Mouse (Mus musculus) liver, adult 2 months (tissue): ENCODE measurements around the gene Pkd1.

Experiments
- CTCF ChIP-seq: fragments of 200-500 bp; IDR thresholded peaks from 2 replicates; pipeline ENCODE4 v1.5.1; 2011; ENCODE audit warnings: low read depth, low read length, control low read depth
- POLR2A ChIP-seq: fragments of 200-500 bp; IDR thresholded peaks from 2 replicates; pipeline ENCODE4 v1.6.1; 2011; ENCODE audit warnings: low read length, control low read depth; ENCODE audit not compliant: insufficient read depth; ENCODE audit errors: extremely low read depth

DNA sequence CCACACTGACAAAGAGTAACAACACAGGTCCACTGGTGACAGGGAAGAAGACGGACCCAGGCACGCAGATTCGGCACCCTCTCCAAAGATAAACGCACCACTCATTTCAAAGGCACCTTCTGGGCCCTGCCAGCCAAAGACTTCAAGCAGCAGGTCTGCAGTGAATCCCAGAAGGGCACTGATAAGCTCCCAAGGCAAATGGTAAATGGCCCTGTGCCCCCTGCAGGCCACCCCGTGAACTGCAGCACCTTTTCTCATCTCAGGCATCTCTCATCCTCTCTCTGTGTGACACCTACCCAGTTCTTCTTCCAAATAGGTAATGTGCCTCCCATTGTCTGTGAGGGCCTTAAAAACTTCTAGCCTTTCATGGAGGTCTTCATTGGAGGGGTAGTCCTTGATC is 79.0 kb downstream of the Pkd1 start:
- TF ChIP-seq POLR2A: no peak
- TF ChIP-seq CTCF: peak; percentile 94
